Mouse (Mus musculus): ENCODE measurements around the gene Spata2l. TPM values are rescaled to one million over a fixed set of nuclear protein-coding genes. Genes with fewer than 3 reads are reported as not detected.
"Not testable (repeated sequence)": the region's sequence is repeated elsewhere in the genome, so short reads cannot be mapped to it uniquely, and the experiment has no call there.

The Spata2l gene
- total and polyA plus RNA-seq, 3 experiments: 12.3 to 62.5 (median 15.6) TPM

DNA sequence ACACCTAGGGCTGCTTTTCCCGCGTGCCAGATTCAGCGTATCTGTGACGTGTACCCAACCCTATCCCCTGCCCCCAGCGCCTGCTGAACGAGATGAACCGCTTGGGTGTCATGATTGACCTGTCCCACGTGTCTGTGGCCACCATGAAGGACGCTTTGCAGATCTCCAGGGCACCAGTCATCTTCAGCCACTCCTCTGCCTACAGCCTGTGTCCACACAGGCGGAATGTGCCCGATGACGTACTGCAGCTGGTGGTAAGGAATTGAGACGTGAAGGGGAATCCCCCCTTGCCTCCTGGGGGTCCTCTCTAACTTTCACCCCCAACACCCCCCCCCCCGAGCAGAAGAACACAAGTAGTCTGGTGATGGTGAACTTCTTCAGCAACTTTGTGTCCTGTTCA lies 36.2 kb downstream of the Spata2l start:
- no peak for DNase-seq

GRCm38 (mm10) chr8:123197016-123197415 lies 39.0 kb downstream of the Spata2l start:
- DNase-seq: not testable (repeated sequence)

- no peak for DNase-seq
Observed at GRCm38 (mm10) chr8:123193771-123194170, 42.3 kb downstream of the Spata2l start.

GRCm38 (mm10) chr8:123191908-123192307 lies 44.1 kb downstream of the Spata2l start:
- no peak for DNase-seq

DNA sequence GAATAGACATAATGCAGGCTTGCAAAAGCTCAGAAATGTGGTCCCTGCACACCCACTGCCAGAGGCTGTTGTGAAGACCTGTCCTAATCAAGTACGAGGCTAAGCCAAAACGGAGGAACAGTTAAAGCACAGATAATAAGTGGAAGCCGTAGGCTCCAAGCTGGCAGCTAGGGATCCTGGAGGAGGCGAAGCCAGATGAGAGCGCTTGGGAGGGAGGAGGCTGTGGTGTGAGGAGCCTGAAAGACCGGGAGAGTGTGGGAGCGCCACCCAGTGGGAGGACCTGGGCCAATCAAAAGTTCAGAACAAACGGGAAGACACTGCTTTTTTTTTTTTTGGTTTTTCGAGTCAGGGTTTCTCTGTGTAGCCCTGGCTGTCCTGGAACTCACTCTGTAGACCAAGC lies 45.4 kb downstream of the Spata2l start:
- peak; percentile 80 for DNase-seq

GRCm38 (mm10) chr8:123188841-123189240 lies 47.2 kb downstream of the Spata2l start:
- no peak for DNase-seq

DNA sequence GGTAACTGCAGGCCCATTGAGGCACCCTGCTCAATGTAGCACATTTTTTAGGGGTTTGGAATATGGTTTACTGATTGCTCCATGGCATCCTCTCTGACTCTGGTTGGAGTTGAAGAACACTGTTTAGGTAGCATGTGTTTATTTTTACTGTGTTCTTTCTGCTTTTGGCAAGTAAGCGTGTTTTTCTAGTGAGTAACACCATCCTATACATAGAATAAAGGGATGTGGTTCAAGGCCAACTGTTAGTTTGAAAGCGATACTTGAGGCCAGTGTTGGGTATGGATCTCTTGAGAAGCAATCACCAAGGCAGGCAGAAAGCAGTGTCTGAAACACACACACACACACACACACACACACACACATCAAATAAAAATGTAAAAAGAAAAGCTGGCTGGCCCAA lies 48.0 kb downstream of the Spata2l start:
- DNase-seq: no peak

DNA sequence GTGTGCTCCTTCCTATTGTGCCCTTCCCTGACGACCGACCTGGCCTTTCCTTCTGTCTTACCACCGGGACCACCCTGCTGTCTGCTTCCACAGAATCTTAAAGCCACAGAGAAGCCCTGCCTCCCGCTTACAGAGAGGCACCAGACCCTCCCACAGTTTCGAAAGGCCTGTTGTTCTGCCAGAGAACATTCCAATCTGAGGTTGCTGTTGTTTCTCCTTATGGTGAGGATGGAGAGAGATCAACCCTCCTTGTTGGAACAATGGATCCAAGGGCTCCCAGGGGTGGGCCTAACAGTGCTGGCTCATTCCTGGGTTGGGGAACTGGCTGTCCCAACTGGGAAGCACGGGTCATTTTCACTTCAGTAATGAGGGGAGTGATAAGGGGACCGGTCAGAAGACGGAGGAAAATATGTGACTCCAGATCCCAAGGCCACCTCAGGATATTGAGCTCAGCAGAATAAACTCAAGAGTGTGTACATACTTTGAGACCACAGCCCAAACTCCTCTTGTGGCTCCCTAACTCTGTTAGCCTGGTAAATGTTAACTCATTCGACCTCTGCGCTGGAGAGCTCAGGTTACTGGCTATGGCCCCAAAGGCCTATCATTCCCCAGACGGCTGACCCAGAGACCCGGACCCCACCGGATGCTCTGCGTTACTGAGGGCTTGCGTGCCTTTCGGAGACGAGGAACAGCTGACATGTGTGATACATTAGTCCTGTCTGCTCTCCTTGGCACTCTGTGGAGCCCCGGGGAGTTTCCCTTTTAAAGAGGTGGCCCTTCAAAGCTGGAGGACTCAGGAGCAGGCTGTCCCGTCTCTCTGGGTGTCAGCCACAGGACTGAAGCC lies 50.2 kb downstream of the Spata2l start, which contains the start of gene Dpep1:
Gene Dpep1 (plus strand): TSS at position 677 of the 844 bp plus-strand sequence.
- no peak for DNase-seq

DNA sequence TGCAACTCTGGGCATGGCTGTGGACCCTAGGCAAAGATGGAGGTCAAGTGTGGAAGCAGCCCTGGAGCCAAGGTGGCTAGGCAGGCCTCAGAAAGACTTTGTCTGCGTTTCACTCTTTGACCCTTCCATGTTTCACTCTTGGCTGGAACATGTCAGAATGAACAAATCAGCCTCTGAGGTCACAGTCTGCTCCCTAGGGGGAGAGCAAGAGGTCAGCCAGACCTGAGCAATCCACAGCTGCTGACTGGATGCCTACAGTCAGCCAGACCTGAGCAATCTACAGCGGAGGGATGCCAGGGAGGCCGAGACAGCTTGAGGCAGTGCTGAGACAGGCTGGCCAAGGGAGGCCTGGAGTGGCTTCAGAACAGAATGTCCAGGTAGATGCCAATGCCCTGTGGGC lies 54.6 kb downstream of the Spata2l start:
- DNase-seq: peak; percentile 70

Other genes with a start within 250 kb of the Spata2l start
- gene Ankrd11, start 194.0 kb downstream of the Spata2l start, total RNA-seq (2021): 10 to 100 TPM; 65.4 to 86.9 TPM
- 54.8 and 88.0 TPM in 2 replicates for gene Ankrd11, start 194.0 kb downstream of the Spata2l start, polyA plus RNA-seq (2012; rRNA removed)
- 10 to 100 TPM; 78.4 to 80.1 TPM for gene Spg7, start 173.3 kb downstream of the Spata2l start, total RNA-seq (2021)
- 246 and 255 TPM in 2 replicates for gene Spg7, start 173.3 kb downstream of the Spata2l start, polyA plus RNA-seq (2012; rRNA removed)
- 100 to 1,000 TPM; 419 to 701 TPM for gene Rpl13, start 133.9 kb downstream of the Spata2l start, total RNA-seq (2021)
- gene Rpl13, start 133.9 kb downstream of the Spata2l start, polyA plus RNA-seq (2012; rRNA removed): 2,347 and 2,800 TPM in 2 replicates
- 1 to 10 TPM; 3.8 to 5.7 TPM for gene Cpne7, start 118.9 kb downstream of the Spata2l start, total RNA-seq (2021)
- gene Cpne7, start 118.9 kb downstream of the Spata2l start, polyA plus RNA-seq (2012; rRNA removed): 5.1 and 6.1 TPM in 2 replicates
- 10 to 100 TPM in 1 of 2 experiments, 1 to 10 TPM in 1; 7.6 to 10.1 TPM for gene Sult5a1, start 77.9 kb downstream of the Spata2l start, total RNA-seq (2021)
- 18.8 and 20.4 TPM in 2 replicates for gene Sult5a1, start 77.9 kb downstream of the Spata2l start, polyA plus RNA-seq (2012; rRNA removed)
- gene Dpep1, start 50.0 kb downstream of the Spata2l start, total RNA-seq (2021): 10 to 100 TPM; 52.8 to 57.4 TPM
- 50.3 and 62.4 TPM in 2 replicates for gene Dpep1, start 50.0 kb downstream of the Spata2l start, polyA plus RNA-seq (2012; rRNA removed)
- gene Chmp1a, start 23.5 kb downstream of the Spata2l start, total RNA-seq (2021): 100 to 1,000 TPM; 104 to 107 TPM
- gene Chmp1a, start 23.5 kb downstream of the Spata2l start, polyA plus RNA-seq (2012; rRNA removed): 102 and 105 TPM in 2 replicates
- gene Spata33, start 23.4 kb downstream of the Spata2l start, total RNA-seq (2021): 1 to 10 TPM; 1.0 to 6.9 TPM
- 0.70 and 0.71 TPM in 2 replicates for gene Spata33, start 23.4 kb downstream of the Spata2l start, polyA plus RNA-seq (2012; rRNA removed)
- gene Cdk10, start 11.4 kb downstream of the Spata2l start, total RNA-seq (2021): 10 to 100 TPM; 51.0 to 53.6 TPM
- gene Cdk10, start 11.4 kb downstream of the Spata2l start, polyA plus RNA-seq (2012; rRNA removed): 63.8 and 67.8 TPM in 2 replicates
- gene Zfp276, start 18.0 kb upstream of the Spata2l start, total RNA-seq (2021): 10 to 100 TPM; 19.8 to 21.5 TPM
- gene Zfp276, start 18.0 kb upstream of the Spata2l start, polyA plus RNA-seq (2012; rRNA removed): 45.0 and 45.6 TPM in 2 replicates
- 10 to 100 TPM; 29.4 to 34.0 TPM for gene Vps9d1, start 18.1 kb upstream of the Spata2l start, total RNA-seq (2021)
- gene Vps9d1, start 18.1 kb upstream of the Spata2l start, polyA plus RNA-seq (2012; rRNA removed): 161 and 188 TPM in 2 replicates
- 1 to 10 TPM; 3.6 to 7.2 TPM for gene Fanca, start 82.3 kb upstream of the Spata2l start, total RNA-seq (2021)
- 8.1 and 10.2 TPM in 2 replicates for gene Fanca, start 82.3 kb upstream of the Spata2l start, polyA plus RNA-seq (2012; rRNA removed)
- 1 to 10 TPM; 1.4 to 2.6 TPM for gene Spire2, start 96.5 kb upstream of the Spata2l start, total RNA-seq (2021)
- gene Spire2, start 96.5 kb upstream of the Spata2l start, polyA plus RNA-seq (2012; rRNA removed): 0.93 and 3.0 TPM in 2 replicates
- gene Tcf25, start 137.5 kb upstream of the Spata2l start, total RNA-seq (2021): 100 to 1,000 TPM; 230 to 235 TPM
- 151 and 158 TPM in 2 replicates for gene Tcf25, start 137.5 kb upstream of the Spata2l start, polyA plus RNA-seq (2012; rRNA removed)
- gene Mc1r, start 170.9 kb upstream of the Spata2l start, total RNA-seq (2021): not detected
- not detected in 2 replicates for gene Mc1r, start 170.9 kb upstream of the Spata2l start, polyA plus RNA-seq (2012; rRNA removed)
- 1 to 10 TPM; 2.4 to 8.3 TPM for gene Tubb3, start 175.2 kb upstream of the Spata2l start, total RNA-seq (2021)
- gene Tubb3, start 175.2 kb upstream of the Spata2l start, polyA plus RNA-seq (2012; rRNA removed): 3.8 and 21.1 TPM in 2 replicates
- gene Def8, start 187.3 kb upstream of the Spata2l start, total RNA-seq (2021): 10 to 100 TPM; 26.0 to 31.7 TPM
- 24.0 and 24.6 TPM in 2 replicates for gene Def8, start 187.3 kb upstream of the Spata2l start, polyA plus RNA-seq (2012; rRNA removed)
- 10 to 100 TPM; 44.0 to 73.7 TPM for gene Afg3l1, start 241.7 kb upstream of the Spata2l start, total RNA-seq (2021)
- gene Afg3l1, start 241.7 kb upstream of the Spata2l start, polyA plus RNA-seq (2012; rRNA removed): 23.2 and 25.2 TPM in 2 replicates

Data from adrenal gland, adult 2 months (tissue).